Mouse (Mus musculus) heart, postnatal 0 days (tissue): ENCODE measurements around the gene Hoxb8.

Source experiments
- CTCF ChIP-seq: IDR thresholded peaks from 2 replicates; pipeline ENCODE4 v1.5.1; 2016; ENCODE audit warnings: antibody characterized with exemption, control low read depth, low read depth
- EP300 ChIP-seq: IDR thresholded peaks from 2 replicates; pipeline ENCODE4 v1.6.1; 2016; ENCODE audit warnings: antibody characterized with exemption, low read depth

GRCm38 (mm10) chr11:96320688-96321087, 39.0 kb downstream of the Hoxb8 start:
- TF ChIP-seq CTCF (no peak), EP300 (no peak)
